8 mouse cellular contexts compared by ENCODE assay signal in genomic region chr1:83736428-83737117, GRCm38 (mm10).
DNase-seq lines count a peak whose midpoint lies in the region; TF ChIP-seq lines count a peak whose summit lies in the region.

No protein-coding gene starts in this region.

- no peaks in the 10 kb centered on the region for H3K4me1 ChIP-seq in thymus, adult 2 months (replicated peaks; ENCODE audit: control insufficient read depth, insufficient read depth, low read length)

- H3K27ac ChIP-seq in thymus, adult 2 months (ENCODE audit: control insufficient read depth, insufficient read depth, low read length) = no peak overlapping the region

- TF ChIP-seq POLR2A in thymus, adult 2 months (IDR thresholded peaks at IDR 0.05; ENCODE audit: control insufficient read depth, extremely low read depth, insufficient read depth, low read length, poor library complexity) = no peak

- peak; percentile 8 to 65 for DNase-seq in adrenal gland, adult (ENCODE audit: inconsistent age in 2 of 2, low spot score in 1 of 2)
- DNase-seq in adrenal gland, postnatal 4 days (ENCODE audit: low spot score in 2 of 2) = no peak
- DNase-seq in lung, postnatal 25 days (ENCODE audit: low spot score) = peak; percentile 3
- DNase-seq in lung, postnatal 4 days = no peak
- DNase-seq in left cerebral cortex, adult 18-20 months (ENCODE audit: low spot score in 2 of 2) = peak; percentile 37 to 39
- DNase-seq in right cerebral cortex, adult 18-20 months = peak; percentile 45
- no peak for DNase-seq in thymus, adult 2 months
- no peak for DNase-seq in kidney, postnatal 14 days

- no peak for TF ChIP-seq CTCF in thymus, adult 2 months (IDR thresholded peaks at IDR 0.05; ENCODE audit: borderline replicate concordance, control insufficient read depth, extremely low read depth, insufficient read depth, low read length, poor library complexity)

- no peaks in the 10 kb centered on the region for H3K27me3 ChIP-seq in thymus, adult 2 months (ENCODE audit: control insufficient read depth, insufficient read depth, low read length)

- WGBS in thymus, adult 2 months = 47% methylated on average over 2 of the region's 2 CpGs

- no peak overlapping the region for H3K4me3 ChIP-seq in thymus, adult 2 months (ENCODE audit: control insufficient read depth, insufficient read depth, low read length)

- no peaks in the 10 kb centered on the region for H3K36me3 ChIP-seq in thymus, adult 2 months (ENCODE audit: control insufficient read depth, insufficient read depth, low read length)

Comparison
In these comparisons a context has a peak if more than half of its experiments do, and no peak if none do; other contexts are left out.
1. DNase-seq: peak in adrenal gland, adult (2 of 2), lung, postnatal 25 days (single experiment), left cerebral cortex, adult 18-20 months (2 of 2) and right cerebral cortex, adult 18-20 months (single experiment); none in adrenal gland, postnatal 4 days (0 of 2), lung, postnatal 4 days (0 of 2), thymus, adult 2 months (single experiment) and kidney, postnatal 14 days (single experiment).